Mouse (Mus musculus) heart, adult 8-10 months (tissue): ENCODE data around the gene Aip. TPM values are rescaled to one million over a fixed set of nuclear protein-coding genes. Genes with fewer than 3 reads are reported as not detected.
"Not testable (repeated sequence)": the region's sequence is repeated elsewhere in the genome, so short reads cannot be mapped to it uniquely, and the experiment has no call there.

Experiments used
- DNase-seq: peaks from one replicate; pipeline ENCODE4 v3.0.0; 2022; ENCODE audit warnings: low spot score
- total RNA-seq, 4 experiments: library from RNA; stranded (reverse); gene quantifications; 2 replicates each; pipeline ENCODE4 v1.2.4; 2022

Aip gene
- total RNA-seq, 4 experiments from 2014 or later = 65.9 to 79.6 (median 70.7) TPM

GRCm38 (mm10) chr19:4092750-4093149 lies 32.9 kb downstream of the Aip start:
- no peak for DNase-seq

- DNase-seq = no peak
These were observed 34.3 kb downstream of the Aip start for GRCm38 (mm10) chr19:4091383-4091782.

- no peak for DNase-seq
These were observed 35.2 kb downstream of the Aip start for GRCm38 (mm10) chr19:4090446-4090845.

- no peak for DNase-seq
These were observed 36.5 kb downstream of the Aip start for GRCm38 (mm10) chr19:4089128-4089527.

- DNase-seq = no peak
These were observed 37.5 kb downstream of the Aip start for GRCm38 (mm10) chr19:4088146-4088545.

- no peak for DNase-seq
These were observed 38.6 kb downstream of the Aip start for GRCm38 (mm10) chr19:4087090-4087489.

GRCm38 (mm10) chr19:4086156-4086555 lies 39.5 kb downstream of the Aip start:
- no peak for DNase-seq

- DNase-seq = no peak
These were observed 40.7 kb downstream of the Aip start for GRCm38 (mm10) chr19:4084984-4085383.

GRCm38 (mm10) chr19:4083826-4084225 lies 41.8 kb downstream of the Aip start:
- DNase-seq = no peak

- no peak for DNase-seq
These were observed 42.3 kb downstream of the Aip start for GRCm38 (mm10) chr19:4083316-4083715.

GRCm38 (mm10) chr19:4082219-4082965 lies 43.3 kb downstream of the Aip start:
- DNase-seq = no peak

GRCm38 (mm10) chr19:4081394-4081793 lies 44.3 kb downstream of the Aip start, which contains the start of gene Cabp2:
Gene Cabp2 (plus strand): TSS chr19:4081578.
- DNase-seq = no peak

GRCm38 (mm10) chr19:4080511-4081009 lies 45.1 kb downstream of the Aip start:
- DNase-seq = no peak

GRCm38 (mm10) chr19:4079594-4079993 lies 46.1 kb downstream of the Aip start:
- no peak for DNase-seq

- DNase-seq = no peak
These were observed 50.1 kb downstream of the Aip start for GRCm38 (mm10) chr19:4075531-4075930.

- DNase-seq = no peak
These were observed 52.8 kb downstream of the Aip start for GRCm38 (mm10) chr19:4072706-4073424.

GRCm38 (mm10) chr19:4071406-4071805 lies 54.3 kb downstream of the Aip start:
- no peak for DNase-seq

- DNase-seq = no peak
These were observed 54.9 kb downstream of the Aip start for GRCm38 (mm10) chr19:4070756-4071155.

GRCm38 (mm10) chr19:4070311-4070710 lies 55.3 kb downstream of the Aip start:
- DNase-seq = no peak

- DNase-seq = no peak
These were observed 56.8 kb downstream of the Aip start for GRCm38 (mm10) chr19:4068717-4069410.

GRCm38 (mm10) chr19:4068242-4068641 lies 57.4 kb downstream of the Aip start:
- not testable (repeated sequence) for DNase-seq

- no peak for DNase-seq
These were observed 58.8 kb downstream of the Aip start for GRCm38 (mm10) chr19:4066877-4067276.
